Mouse (Mus musculus) natural killer cell, adult 2 months (primary cell): ENCODE results near the gene Pycr1.
A peak's percentile ranks its signal among the peaks of the same experiment; 100 is the strongest.

ENCODE experiments used
- DNase-seq, 2 experiments: peaks; one replicate each; pipeline ENCODE4 v3.0.0; 2022; ENCODE audit warnings: low spot score in 2 of 2

Pycr1 gene

GRCm38 (mm10) chr11:120627468-120628300 lies 15.9 kb downstream of the Pycr1 start:
- peak; percentile 67 to 77 for DNase-seq

GRCm38 (mm10) chr11:120626785-120627467 lies 16.6 kb downstream of the Pycr1 start:
- DNase-seq = no peak

DNA sequence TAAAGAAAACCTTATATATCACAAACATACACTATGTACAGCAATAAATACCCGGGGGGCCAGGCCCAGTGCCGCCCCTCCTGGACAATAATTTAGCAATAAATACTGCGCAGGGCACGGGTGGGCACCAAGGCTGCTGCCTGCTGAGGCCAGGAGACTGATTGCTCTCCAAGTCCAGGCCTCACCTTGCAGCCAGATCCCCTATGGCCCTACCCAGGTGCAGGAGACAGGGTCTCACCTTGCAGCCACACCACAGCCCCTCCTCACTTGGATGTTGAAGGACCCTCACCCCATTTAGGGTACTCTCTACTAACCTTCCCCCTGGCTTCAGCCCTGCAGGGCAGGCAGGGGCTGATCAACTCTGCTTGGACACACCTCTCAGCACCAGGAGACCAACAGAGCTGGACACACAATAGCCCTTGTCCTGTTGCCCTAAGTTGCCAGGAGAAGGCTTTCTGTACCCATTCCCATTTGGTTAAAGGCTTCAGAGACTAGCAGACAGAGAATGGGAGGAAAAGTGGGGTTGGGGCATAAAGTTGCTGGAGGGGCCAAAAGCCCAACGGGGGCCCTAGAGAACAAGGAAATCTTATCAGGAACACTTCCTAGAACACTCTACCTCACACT lies 18.3 kb downstream of the Pycr1 start, which contains the start of gene Sirt7:
Gene Sirt7, minus strand, starts transcription at position 89 of the 624 bp plus-strand sequence.
- DNase-seq = no peak

GRCm38 (mm10) chr11:120624680-120625111 lies 18.9 kb downstream of the Pycr1 start:
- peak; percentile 75 to 82 for DNase-seq

- DNase-seq = peak; percentile 52 to 74
Observed at GRCm38 (mm10) chr11:120623961-120624679, 19.4 kb downstream of the Pycr1 start.

DNA sequence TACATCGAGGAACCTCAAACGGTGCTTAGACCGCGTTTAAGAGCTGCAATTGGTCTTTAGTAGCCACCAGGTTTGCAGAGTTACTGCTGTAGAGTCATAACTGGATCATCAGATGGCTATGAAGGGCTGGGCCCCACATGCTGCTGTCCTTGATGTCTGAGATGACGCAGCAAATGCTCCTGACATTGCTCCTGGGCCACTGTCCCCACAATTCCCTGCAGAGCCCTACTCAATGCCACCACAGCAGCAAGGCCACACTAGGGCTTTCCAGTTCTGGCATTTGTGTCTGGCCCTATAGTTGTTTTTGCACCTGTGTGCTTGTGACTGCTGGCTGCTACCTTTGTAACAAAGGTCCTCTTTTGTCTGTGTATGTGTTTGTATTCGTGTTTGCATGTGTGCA lies 20.8 kb downstream of the Pycr1 start:
- DNase-seq = no peak

GRCm38 (mm10) chr11:120620195-120620594 lies 23.4 kb downstream of the Pycr1 start:
- no peak for DNase-seq

- DNase-seq = no peak
Observed at GRCm38 (mm10) chr11:120618619-120619535, 24.7 kb downstream of the Pycr1 start.

- DNase-seq = peak; percentile 88 to 92
Observed at GRCm38 (mm10) chr11:120617519-120618112, 26.0 kb downstream of the Pycr1 start, which contains the start of gene Pcyt2. Pcyt2 (minus strand) TSS chr11:120617936.

GRCm38 (mm10) chr11:120616617-120617294 lies 26.8 kb downstream of the Pycr1 start:
- no peak for DNase-seq

- DNase-seq = no peak
Observed at GRCm38 (mm10) chr11:120615606-120616203, 27.9 kb downstream of the Pycr1 start.

DNA sequence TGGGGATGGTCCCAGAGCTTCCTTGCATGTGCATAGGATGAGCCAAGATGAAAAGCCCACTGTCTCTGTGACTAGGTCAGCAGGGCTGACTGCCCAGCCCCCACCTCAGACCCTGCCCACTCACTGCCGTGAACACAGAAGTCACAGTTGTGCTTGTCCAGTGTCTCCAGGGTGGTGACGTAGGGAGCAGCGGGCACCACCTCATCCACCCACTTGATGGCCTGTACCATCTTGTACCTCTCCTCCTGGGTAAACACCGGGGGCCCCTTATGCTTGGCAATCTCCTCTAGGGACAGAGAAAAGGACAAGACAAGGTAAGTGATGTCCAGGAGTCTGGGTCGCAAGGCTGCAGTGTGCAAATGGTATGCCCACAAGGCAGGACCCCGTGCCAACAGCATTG lies 28.4 kb downstream of the Pycr1 start:
- no peak for DNase-seq

DNA sequence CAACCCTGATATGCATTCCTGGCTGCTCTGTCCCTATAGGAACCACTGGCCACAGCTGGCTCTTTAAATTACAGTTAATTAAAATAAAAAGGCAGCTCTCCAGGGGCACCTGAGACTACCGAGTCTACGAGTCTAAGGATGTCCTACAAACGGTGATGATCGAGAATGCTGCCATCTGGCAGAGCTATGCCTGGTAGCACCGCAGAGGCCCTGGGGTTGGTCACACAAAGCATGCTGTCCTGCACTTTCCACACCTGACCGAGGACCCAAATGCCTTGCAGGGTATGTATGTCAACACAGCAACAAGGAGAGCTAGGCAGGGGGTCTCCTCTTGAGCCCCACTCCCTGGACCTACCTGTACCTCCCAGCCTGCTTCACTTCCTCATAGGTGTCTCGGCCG lies 29.6 kb downstream of the Pycr1 start:
- no peak for DNase-seq

DNA sequence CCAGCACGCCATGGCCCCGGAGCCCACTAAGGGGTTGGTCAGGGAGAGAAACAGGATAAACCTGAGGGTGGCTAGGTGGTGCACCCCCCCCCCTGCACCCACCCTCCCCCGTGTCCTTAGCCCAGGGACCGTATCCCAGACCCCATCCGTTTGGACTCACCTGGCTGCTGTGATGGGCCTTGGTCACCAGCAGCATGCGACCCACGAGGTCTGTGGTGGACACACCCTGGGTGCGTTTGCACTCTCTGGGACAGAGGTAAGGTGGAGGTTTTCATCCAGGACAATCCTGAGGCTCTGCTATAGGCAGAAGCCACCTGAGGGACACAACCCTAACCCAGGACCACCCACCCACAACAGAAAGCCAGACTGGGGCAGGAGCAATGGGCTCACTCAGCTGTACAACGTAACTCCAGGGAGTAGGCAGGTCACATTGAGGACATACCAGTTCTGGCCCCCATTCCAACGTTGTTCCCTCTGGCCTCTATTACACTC lies 30.0 kb downstream of the Pycr1 start:
- no peak for DNase-seq

DNA sequence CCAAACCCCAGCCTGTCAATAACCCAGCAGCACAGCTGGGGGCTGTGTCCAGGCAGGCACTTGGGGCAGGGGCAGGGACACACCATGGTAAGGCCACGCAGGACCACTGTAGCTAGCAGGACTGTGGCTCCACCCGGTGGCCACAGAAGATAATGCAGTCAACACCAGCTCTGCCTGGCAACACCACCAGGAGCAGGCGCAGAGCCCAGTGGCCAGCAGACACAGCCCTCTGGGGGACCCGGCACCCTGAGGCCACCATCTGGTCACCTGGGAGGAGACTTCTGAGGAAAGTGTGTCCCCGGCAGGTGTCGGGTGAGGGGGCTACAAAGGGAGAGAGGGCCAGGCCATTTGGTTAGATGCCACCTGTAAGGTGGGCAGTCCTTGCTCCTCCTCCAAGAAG lies 30.8 kb downstream of the Pycr1 start:
- peak; percentile 62 to 74 for DNase-seq

DNA sequence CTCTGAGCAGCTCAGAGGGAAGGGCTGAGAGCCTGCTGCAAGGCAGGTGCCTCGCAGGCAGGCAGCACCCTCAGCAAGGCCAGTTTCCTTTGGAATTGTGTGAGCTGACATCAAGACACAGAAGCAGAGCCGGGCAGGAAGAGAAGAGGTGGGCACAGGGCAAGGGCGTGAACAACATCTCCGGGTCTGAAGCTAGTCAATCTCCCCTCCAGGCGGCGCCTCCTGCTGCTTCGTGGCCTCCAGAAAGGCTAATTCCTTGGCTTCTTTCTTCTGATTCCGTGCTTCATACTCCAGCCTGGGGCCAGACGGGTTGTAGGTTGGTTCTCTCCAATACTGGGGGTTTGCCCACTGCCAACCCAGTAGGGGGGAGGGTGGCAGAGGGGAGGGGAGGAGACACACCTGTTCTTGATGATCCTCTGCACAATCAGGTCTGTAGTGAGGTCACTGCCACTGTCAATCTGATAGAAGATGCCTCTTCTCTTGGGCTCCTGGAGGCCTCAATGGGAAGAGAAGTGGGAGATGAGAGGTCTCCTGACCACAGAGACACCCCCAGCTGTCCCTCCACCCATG lies 33.0 kb downstream of the Pycr1 start:
- no peak for DNase-seq

- no peak for DNase-seq
Observed at GRCm38 (mm10) chr11:120609250-120609649, 34.3 kb downstream of the Pycr1 start.

- no peak for DNase-seq
Observed at GRCm38 (mm10) chr11:120608241-120609034, 35.1 kb downstream of the Pycr1 start, which contains the start of gene Npb. Npb (plus strand) TSS chr11:120608477.
